Mouse (Mus musculus): Measurements from ENCODE around the gene A1cf. TPM values are rescaled to one million over a fixed set of nuclear protein-coding genes. Genes with fewer than 3 reads are reported as not detected.

The A1cf gene
- polyA plus RNA-seq, 1 experiment: not detected

- no peak for TF ChIP-seq TCF3 (IDR thresholded peaks at IDR 0.05; ENCODE audit: insufficient read length, low read depth)
- Histone ChIP-seq H3K36me3 (ENCODE audit: control insufficient read depth, insufficient read depth) (no peaks in the 10 kb centered on the region), H3K4me2 (ENCODE audit: low read depth) (no peak overlapping the region), H3ac (ENCODE audit: control insufficient read depth, insufficient read length) (no peak overlapping the region), H3K27me3 (ENCODE audit: control insufficient read depth, insufficient read depth, insufficient read length) (no peaks in the 10 kb centered on the region), H3K4me3 (no peak overlapping the region), H3K79me2 (ENCODE audit: control insufficient read depth, insufficient read depth) (no peaks in the 10 kb centered on the region)
Measured at GRCm38 (mm10) chr19:31991057-31991456, 122.5 kb downstream of the A1cf start.

GRCm38 (mm10) chr19:31996916-31997315 is 128.4 kb downstream of the A1cf start:
- no peak overlapping the region for H3K4me2 ChIP-seq (ENCODE audit: low read depth)
- no peaks in the 10 kb centered on the region for H3K79me2 ChIP-seq (ENCODE audit: control insufficient read depth, insufficient read depth)
- no peak overlapping the region for H3K4me3 ChIP-seq
- TF ChIP-seq POLR2AphosphoS2 (IDR thresholded peaks at IDR 0.05; ENCODE audit: insufficient read length, low read depth) (no peak), SRF (IDR thresholded peaks at IDR 0.05; ENCODE audit: control insufficient read depth, insufficient read length, low read depth) (no peak), REST (IDR thresholded peaks at IDR 0.05; ENCODE audit: insufficient read depth, insufficient read length) (no peak), MYOG (IDR thresholded peaks at IDR 0.05; ENCODE audit: control insufficient read depth in 1 of 3, insufficient read depth in 1 of 3, insufficient read length in 2 of 3, low read depth in 2 of 3) (no peak), CEBPB (IDR thresholded peaks at IDR 0.05; ENCODE audit: insufficient read depth, poor library complexity, severe bottlenecking) (no peak), MAX (IDR thresholded peaks at IDR 0.05; ENCODE audit: low read depth) (no peak), POLR2A (IDR thresholded peaks at IDR 0.05; ENCODE audit: insufficient read length, low read depth) (no peak), MYOD1 (IDR thresholded peaks at IDR 0.05; ENCODE audit: control insufficient read depth in 1 of 3, insufficient read length in 2 of 3, low read depth in 2 of 3) (no peak), USF1 (IDR thresholded peaks at IDR 0.05; ENCODE audit: low read depth) (no peak), TCF12 (IDR thresholded peaks at IDR 0.05; ENCODE audit: insufficient read depth, poor library complexity, severe bottlenecking) (no peak), TCF3 (IDR thresholded peaks at IDR 0.05; ENCODE audit: insufficient read length, low read depth) (no peak), E2F4 (IDR thresholded peaks at IDR 0.05; ENCODE audit: insufficient read depth) (no peak)
- H3K27me3 ChIP-seq (ENCODE audit: control insufficient read depth, insufficient read depth, insufficient read length): no peaks in the 10 kb centered on the region
- H3K36me3 ChIP-seq (ENCODE audit: control insufficient read depth, insufficient read depth): no peaks in the 10 kb centered on the region
- H3ac ChIP-seq (ENCODE audit: control insufficient read depth, insufficient read length): no peak overlapping the region

Other genes with a start within 250 kb of the A1cf start
- gene Prkg1, start 103.7 kb upstream of the A1cf start, polyA plus RNA-seq (2012; fragmentation: generic; extraction: Trizol): 1.7 TPM
- gene Asah2, start 239.4 kb downstream of the A1cf start, polyA plus RNA-seq (2012; fragmentation: generic; extraction: Trizol): 1.1 TPM